In the genomic region with DNA sequence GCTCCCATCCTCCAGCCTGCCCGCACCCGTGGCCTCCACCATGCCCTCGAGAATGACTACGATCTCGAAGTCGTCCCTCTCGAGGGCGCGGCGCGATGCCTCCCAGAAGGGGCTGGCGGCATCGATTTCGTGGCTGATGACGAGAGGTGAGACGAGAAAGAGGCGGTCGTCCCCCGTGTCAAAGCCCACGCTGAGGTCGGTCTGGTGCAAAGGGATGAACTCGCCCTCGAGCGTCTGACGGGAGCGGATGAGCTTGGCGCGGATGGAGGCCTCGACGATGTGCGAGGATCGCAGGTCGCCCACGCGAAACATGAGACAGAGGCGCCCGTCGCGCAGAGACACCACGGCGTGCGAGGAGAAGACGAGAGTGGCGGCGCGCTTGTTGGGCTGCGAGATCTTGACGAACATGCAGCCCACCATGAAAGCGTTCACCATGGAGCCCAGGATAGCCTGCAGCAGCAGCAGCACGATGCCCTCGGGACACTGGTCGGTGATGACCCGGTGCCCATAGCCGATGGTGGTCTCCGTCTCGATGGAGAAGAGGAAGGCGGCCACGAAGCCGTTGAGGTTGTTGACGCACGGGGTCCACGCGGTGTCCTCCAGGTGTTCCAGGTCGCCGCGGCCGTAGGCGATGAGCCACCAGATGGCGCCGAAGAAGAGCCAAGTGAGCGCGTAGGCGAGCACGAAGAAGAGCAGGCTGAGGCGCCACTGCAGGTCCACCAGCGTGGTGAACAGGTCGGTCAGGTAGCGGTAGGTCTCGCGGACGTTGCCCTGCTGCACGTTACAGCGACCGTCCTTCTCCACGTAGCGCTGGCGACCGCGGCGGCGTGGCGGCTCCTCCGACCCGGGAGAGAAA, we compare ENCODE assay signal across 8 mouse cellular contexts. TPM values are rescaled to one million over a fixed set of nuclear protein-coding genes. Genes with fewer than 3 reads are reported as not detected.
DNase-seq lines count a peak whose midpoint lies in the region; ATAC-seq and TF ChIP-seq lines count a peak whose summit lies in the region.

No protein-coding gene starts in this region.

- H3K27ac ChIP-seq in forebrain, embryonic 15.5 days (replicated peaks), result no peak overlapping the region
- H3K27ac ChIP-seq in intestine, embryonic 14.5 days (ENCODE audit: low read depth), result no peak overlapping the region
- H3K27ac ChIP-seq in liver, adult 2 months (replicated peaks; ENCODE audit: insufficient read depth, low read depth, low read length), result no peak overlapping the region
- H3K27ac ChIP-seq in midbrain, embryonic 16.5 days (ENCODE audit: low read length), result no peak overlapping the region
- no peak overlapping the region for H3K27ac ChIP-seq in stomach, embryonic 14.5 days (ENCODE audit: low read length)

- 23% methylated on average over 94 of the region's 94 CpGs for WGBS in forebrain, embryonic 15.5 days
- 18% methylated on average over 94 of the region's 94 CpGs for WGBS in intestine, embryonic 14.5 days
- 19% methylated on average over 94 of the region's 94 CpGs for WGBS in liver, adult 2 months
- 20% methylated on average over 94 of the region's 94 CpGs for WGBS in midbrain, embryonic 16.5 days
- WGBS in stomach, embryonic 14.5 days, result 19% methylated on average over 94 of the region's 94 CpGs

- no peaks in the 10 kb centered on the region for H3K9me3 ChIP-seq in forebrain, embryonic 15.5 days
- no peaks in the 10 kb centered on the region for H3K9me3 ChIP-seq in intestine, embryonic 14.5 days (ENCODE audit: control insufficient read depth, low read length)
- H3K9me3 ChIP-seq in midbrain, embryonic 16.5 days (replicated peaks; ENCODE audit: control insufficient read depth, low read length, poor library complexity, severe bottlenecking), result no peaks in the 10 kb centered on the region
- H3K9me3 ChIP-seq in stomach, embryonic 14.5 days (ENCODE audit: control insufficient read depth, low read depth, low read length), result no peaks in the 10 kb centered on the region

- no peak for TF ChIP-seq POLR2A in liver, adult 2 months (IDR thresholded peaks at IDR 0.05; ENCODE audit: extremely low read depth, insufficient read depth, low read length)

- no peaks in the 10 kb centered on the region for H3K79me2 ChIP-seq in liver, adult 2 months (ENCODE audit: control insufficient read depth, insufficient read depth, low read length)

- ATAC-seq in forebrain, embryonic 15.5 days (replicated peaks), result peak; percentile 29
- peak; percentile 59 for ATAC-seq in intestine, embryonic 14.5 days (replicated peaks; ENCODE audit: low FRiP score, low TSS enrichment, low read depth)
- ATAC-seq in midbrain, embryonic 16.5 days, result peak; percentile 60
- ATAC-seq in stomach, embryonic 14.5 days (ENCODE audit: insufficient number of reproducible peaks, insufficient read depth, low FRiP score, low read depth), result peak; percentile 57; the same call in 1 of the 2 replicates

- H3K9ac ChIP-seq in forebrain, embryonic 15.5 days (replicated peaks), result peak overlapping the region; percentile 33
- peak overlapping the region; percentile 20; the same call in 1 of the 2 replicates for H3K9ac ChIP-seq in intestine, embryonic 14.5 days (ENCODE audit: low read length)
- H3K9ac ChIP-seq in liver, adult 2 months (ENCODE audit: low read depth, low read length), result no peak overlapping the region; the same call in 1 of the 2 replicates
- peak overlapping the region; percentile 45 for H3K9ac ChIP-seq in midbrain, embryonic 16.5 days (ENCODE audit: low read depth, low read length)
- H3K9ac ChIP-seq in stomach, embryonic 14.5 days (replicated peaks; ENCODE audit: low read depth, low read length), result no peak overlapping the region

- peak overlapping the region; percentile 51 for H3K4me3 ChIP-seq in forebrain, embryonic 15.5 days
- H3K4me3 ChIP-seq in intestine, embryonic 14.5 days (ENCODE audit: low read depth, low read length), result peak overlapping the region; percentile 43
- peak overlapping the region; percentile 27; the same call in 1 of the 2 replicates for H3K4me3 ChIP-seq in liver, adult 2 months (ENCODE audit: insufficient read depth, low read depth, low read length)
- peak overlapping the region; percentile 37 for H3K4me3 ChIP-seq in midbrain, embryonic 16.5 days (ENCODE audit: low read depth, low read length)
- H3K4me3 ChIP-seq in stomach, embryonic 14.5 days (ENCODE audit: low read depth, low read length), result peak overlapping the region; percentile 39

- peaks cover 46% of the 10 kb centered on the region for H3K4me1 ChIP-seq in forebrain, embryonic 15.5 days
- no peaks in the 10 kb centered on the region for H3K4me1 ChIP-seq in intestine, embryonic 14.5 days (replicated peaks; ENCODE audit: control insufficient read depth, insufficient read depth, low read length)
- H3K4me1 ChIP-seq in liver, adult 2 months (ENCODE audit: control insufficient read depth, insufficient read depth, low read length), result peaks cover 1% of the 10 kb centered on the region; the same call in 1 of the 2 replicates
- peaks cover 17% of the 10 kb centered on the region for H3K4me1 ChIP-seq in midbrain, embryonic 16.5 days (ENCODE audit: control insufficient read depth, insufficient read depth, low read length)
- peaks cover 3% of the 10 kb centered on the region; the same call in 1 of the 2 replicates for H3K4me1 ChIP-seq in stomach, embryonic 14.5 days (ENCODE audit: control insufficient read depth, insufficient read depth, low read length)

- peak; percentile 83 for TF ChIP-seq CTCF in liver, adult 2 months (IDR thresholded peaks at IDR 0.05; ENCODE audit: low read depth, low read length)

- peak; percentile 65 for DNase-seq in gastrocnemius, adult 18-20 months (ENCODE audit: low spot score)
- DNase-seq in gastrocnemius, adult 8-10 months (ENCODE audit: low spot score in 2 of 2), result no peak
- peak; percentile 91 for DNase-seq in cerebellum, adult 11-12 months
- DNase-seq in intestine, embryonic 14.5 days (ENCODE audit: low spot score), result peak; percentile 88
- DNase-seq in liver, adult 2 months (ENCODE audit: extremely low read depth, low read depth, low spot score), result peak; percentile 50

- no peaks in the 10 kb centered on the region for H3K36me3 ChIP-seq in forebrain, embryonic 15.5 days
- H3K36me3 ChIP-seq in intestine, embryonic 14.5 days (ENCODE audit: control insufficient read depth, insufficient read depth, low read length), result no peaks in the 10 kb centered on the region
- no peaks in the 10 kb centered on the region for H3K36me3 ChIP-seq in liver, adult 2 months (ENCODE audit: control insufficient read depth, insufficient read depth, low read length)
- no peaks in the 10 kb centered on the region for H3K36me3 ChIP-seq in midbrain, embryonic 16.5 days (ENCODE audit: control insufficient read depth, insufficient read depth, low read length)
- H3K36me3 ChIP-seq in stomach, embryonic 14.5 days (ENCODE audit: control insufficient read depth, insufficient read depth, low read length), result no peaks in the 10 kb centered on the region

- H3K27me3 ChIP-seq in forebrain, embryonic 15.5 days, result no peaks in the 10 kb centered on the region; the same call in 1 of the 2 replicates
- H3K27me3 ChIP-seq in intestine, embryonic 14.5 days (replicated peaks; ENCODE audit: control insufficient read depth, insufficient read depth, low read length), result peaks cover 58% of the 10 kb centered on the region
- peaks cover 6% of the 10 kb centered on the region; the same call in 1 of the 2 replicates for H3K27me3 ChIP-seq in liver, adult 2 months (ENCODE audit: control insufficient read depth, insufficient read depth, low read length)
- no peaks in the 10 kb centered on the region; the same call in 1 of the 2 replicates for H3K27me3 ChIP-seq in midbrain, embryonic 16.5 days (ENCODE audit: control insufficient read depth, insufficient read depth, low read depth, low read length)
- peaks cover 30% of the 10 kb centered on the region for H3K27me3 ChIP-seq in stomach, embryonic 14.5 days (ENCODE audit: control insufficient read depth, insufficient read depth, low read length)

- H3K4me2 ChIP-seq in forebrain, embryonic 15.5 days (replicated peaks), result peak overlapping the region; percentile 88
- H3K4me2 ChIP-seq in intestine, embryonic 14.5 days (ENCODE audit: low read length), result peak overlapping the region; percentile 75
- H3K4me2 ChIP-seq in midbrain, embryonic 16.5 days (ENCODE audit: low read length), result peak overlapping the region; percentile 53
- peak overlapping the region; percentile 64 for H3K4me2 ChIP-seq in stomach, embryonic 14.5 days (replicated peaks; ENCODE audit: low read depth, low read length)

RNA-seq across cellular contexts. Expression of gene Kcnj9, which starts 3.2 kb away (rescaled TPM):
- not detected for total RNA-seq in gastrocnemius, adult 18-20 months (2021)
- not detected for total RNA-seq in gastrocnemius, adult 8-10 months (2022)
- 3.4 and 3.5 TPM in 2 replicates for polyA plus RNA-seq in forebrain, embryonic 15.5 days (2015; fragmentation: Nextera tagmentation; extraction: Ambion mirVana)
- 0.04 TPM in 1 of 2 replicates, not detected in the other for polyA plus RNA-seq in intestine, embryonic 14.5 days (2014; fragmentation: Nextera tagmentation; extraction: Ambion mirVana)
- 0.09 and 0.20 TPM in 2 replicates for total RNA-seq in liver, adult 2 months (2014; rRNA removed)
- 0.02 and 0.09 TPM in 2 replicates for polyA plus RNA-seq in liver, adult 2 months (2012; rRNA removed)
- 7.7 and 7.8 TPM in 2 replicates for polyA plus RNA-seq in midbrain, embryonic 16.5 days (2015; fragmentation: Nextera tagmentation; extraction: Ambion mirVana)
- not detected in 2 replicates for polyA plus RNA-seq in stomach, embryonic 14.5 days (2014; fragmentation: Nextera tagmentation; extraction: Ambion mirVana)

RNA-seq across cellular contexts. Expression of gene Kcnj10, which starts 15.1 kb away (rescaled TPM):
- total RNA-seq in gastrocnemius, adult 18-20 months (2021), result under 1 TPM; 0.05 to 0.17 TPM
- total RNA-seq in gastrocnemius, adult 8-10 months (2022), result under 1 TPM in 2 of 4 experiments, not detected in 2; 0.04 to 0.05 TPM
- polyA plus RNA-seq in forebrain, embryonic 15.5 days (2015; fragmentation: Nextera tagmentation; extraction: Ambion mirVana), result 1.7 and 1.9 TPM in 2 replicates
- polyA plus RNA-seq in intestine, embryonic 14.5 days (2014; fragmentation: Nextera tagmentation; extraction: Ambion mirVana), result 0.07 and 0.09 TPM in 2 replicates
- total RNA-seq in liver, adult 2 months (2014; rRNA removed), result 0.37 and 0.47 TPM in 2 replicates
- polyA plus RNA-seq in liver, adult 2 months (2012; rRNA removed), result 0.34 and 0.39 TPM in 2 replicates
- 1.5 and 2.5 TPM in 2 replicates for polyA plus RNA-seq in midbrain, embryonic 16.5 days (2015; fragmentation: Nextera tagmentation; extraction: Ambion mirVana)
- polyA plus RNA-seq in stomach, embryonic 14.5 days (2014; fragmentation: Nextera tagmentation; extraction: Ambion mirVana), result 0.09 and 0.18 TPM in 2 replicates

RNA-seq across cellular contexts. Expression of gene Atp1a2, which starts 28.0 kb away (rescaled TPM):
- 1,000 to 10,000 TPM in 1 of 2 experiments, 100 to 1,000 TPM in 1; 896 to 1,049 TPM for total RNA-seq in gastrocnemius, adult 18-20 months (2021)
- total RNA-seq in gastrocnemius, adult 8-10 months (2022), result 100 to 1,000 TPM; 819 to 944 (median 894) TPM
- 32.2 and 33.1 TPM in 2 replicates for polyA plus RNA-seq in forebrain, embryonic 15.5 days (2015; fragmentation: Nextera tagmentation; extraction: Ambion mirVana)
- 1.6 and 1.7 TPM in 2 replicates for polyA plus RNA-seq in intestine, embryonic 14.5 days (2014; fragmentation: Nextera tagmentation; extraction: Ambion mirVana)
- 0.92 and 0.94 TPM in 2 replicates for total RNA-seq in liver, adult 2 months (2014; rRNA removed)
- polyA plus RNA-seq in liver, adult 2 months (2012; rRNA removed), result 0.37 and 0.59 TPM in 2 replicates
- polyA plus RNA-seq in midbrain, embryonic 16.5 days (2015; fragmentation: Nextera tagmentation; extraction: Ambion mirVana), result 53.2 and 69.0 TPM in 2 replicates
- 2.3 TPM in 2 replicates for polyA plus RNA-seq in stomach, embryonic 14.5 days (2014; fragmentation: Nextera tagmentation; extraction: Ambion mirVana)

RNA-seq across cellular contexts. Expression of gene Pigm, which starts 50.4 kb away (rescaled TPM):
- 1 to 10 TPM; 3.0 to 3.3 TPM for total RNA-seq in gastrocnemius, adult 18-20 months (2021)
- total RNA-seq in gastrocnemius, adult 8-10 months (2022), result 1 to 10 TPM; 3.2 to 3.4 (median 3.2) TPM
- 4.7 TPM in 2 replicates for polyA plus RNA-seq in forebrain, embryonic 15.5 days (2015; fragmentation: Nextera tagmentation; extraction: Ambion mirVana)
- polyA plus RNA-seq in intestine, embryonic 14.5 days (2014; fragmentation: Nextera tagmentation; extraction: Ambion mirVana), result 8.7 TPM in 2 replicates
- total RNA-seq in liver, adult 2 months (2014; rRNA removed), result 3.6 and 3.7 TPM in 2 replicates
- 2.9 and 4.4 TPM in 2 replicates for polyA plus RNA-seq in liver, adult 2 months (2012; rRNA removed)
- 3.4 and 3.5 TPM in 2 replicates for polyA plus RNA-seq in midbrain, embryonic 16.5 days (2015; fragmentation: Nextera tagmentation; extraction: Ambion mirVana)
- 9.7 and 10.5 TPM in 2 replicates for polyA plus RNA-seq in stomach, embryonic 14.5 days (2014; fragmentation: Nextera tagmentation; extraction: Ambion mirVana)

Comparison
In these comparisons a context has a peak if more than half of its experiments do, and no peak if none do; other contexts are left out.
1. DNase-seq: peak in gastrocnemius, adult 18-20 months (single experiment), cerebellum, adult 11-12 months (single experiment), intestine, embryonic 14.5 days (single experiment) and liver, adult 2 months (single experiment); none in gastrocnemius, adult 8-10 months (0 of 2).
2. H3K9ac ChIP-seq: peak in forebrain, embryonic 15.5 days (single experiment), intestine, embryonic 14.5 days (single experiment) and midbrain, embryonic 16.5 days (single experiment); none in liver, adult 2 months (single experiment) and stomach, embryonic 14.5 days (single experiment).
3. Peak in every context shown above with its lines, with median percentiles within 50 percentile points of each other: ATAC-seq, H3K4me2 ChIP-seq and H3K4me3 ChIP-seq.